In genomic region chr9:119034676-119035665, GRCm38 (mm10) we compare ENCODE assay signal across 13 mouse cellular contexts. TPM values are rescaled to one million over a fixed set of nuclear protein-coding genes. Genes with fewer than 3 reads are reported as not detected.
DNase-seq lines count a peak whose midpoint lies in the region; ATAC-seq lines count a peak whose summit lies in the region.
"Had no signal": no experiment of that assay in that cellular context is flagged by ENCODE, and none has a peak within 500 bp of the region (broad histone marks: within the 10 kb centered on the region; RNA-seq: fewer than 3 reads in every experiment).

No protein-coding gene starts in this region.

- peaks cover 10% of the 10 kb centered on the region; the same call in 1 of the 2 replicates for H3K36me3 ChIP-seq in neural tube, embryonic 13.5 days
- peaks cover 56% of the 10 kb centered on the region for H3K36me3 ChIP-seq in limb, embryonic 10.5 days

- H3K27ac ChIP-seq in neural tube, embryonic 13.5 days (replicated peaks) = peak overlapping the region; percentile 82
- peak overlapping the region; percentile 63; the same call in 1 of the 2 replicates for H3K27ac ChIP-seq in limb, embryonic 10.5 days
- H3K27ac ChIP-seq: intestine, embryonic 15.5 days had no signal

- no peaks in the 10 kb centered on the region for H3K9me3 ChIP-seq in neural tube, embryonic 13.5 days
- H3K9me3 ChIP-seq in limb, embryonic 10.5 days (replicated peaks) = no peaks in the 10 kb centered on the region
- H3K9me3 ChIP-seq: heart, embryonic 15.5 days; intestine, embryonic 15.5 days; megakaryocyte, embryonic 14.5 days had no signal

- H3K4me2 ChIP-seq in neural tube, embryonic 13.5 days = no peak overlapping the region
- H3K4me2 ChIP-seq: heart, embryonic 15.5 days; intestine, embryonic 15.5 days had no signal

- H3K4me3 ChIP-seq in neural tube, embryonic 13.5 days = no peak overlapping the region
- H3K4me3 ChIP-seq in limb, embryonic 10.5 days = no peak overlapping the region
- H3K4me3 ChIP-seq: heart, embryonic 15.5 days; intestine, embryonic 15.5 days; megakaryocyte, embryonic 14.5 days had no signal

- DNase-seq in cerebellum, postnatal 14 days = peak; percentile 47 to 60
- DNase-seq in cerebellum, adult 18-20 months = no peak
- no peak for DNase-seq in neural tube, embryonic 10.5 days (ENCODE audit: extremely low spot score, low spot score)
- no peak for DNase-seq in limb, embryonic 10.5 days (ENCODE audit: low spot score)
- DNase-seq in thymus, postnatal 4 days = no peak
- no peak for DNase-seq in heart, adult 9 months (ENCODE audit: low spot score in 2 of 2)
- no peak for DNase-seq in layer of hippocampus, adult 8-10 months (ENCODE audit: low spot score in 2 of 2)
- DNase-seq: cerebellum, adult 11 months; lung, adult 2 months had no signal

- no peak for ATAC-seq in neural tube, embryonic 13.5 days (ENCODE audit: low read depth)
- ATAC-seq: intestine, embryonic 15.5 days had no signal

- H3K4me1 ChIP-seq in neural tube, embryonic 13.5 days (replicated peaks) = peaks cover 66% of the 10 kb centered on the region
- H3K4me1 ChIP-seq in limb, embryonic 10.5 days = peaks cover 51% of the 10 kb centered on the region

- no peaks in the 10 kb centered on the region for H3K27me3 ChIP-seq in neural tube, embryonic 13.5 days
- no peaks in the 10 kb centered on the region for H3K27me3 ChIP-seq in limb, embryonic 10.5 days (ENCODE audit: low read depth, poor library complexity, severe bottlenecking)
- H3K27me3 ChIP-seq: heart, embryonic 15.5 days; intestine, embryonic 15.5 days; megakaryocyte, embryonic 14.5 days had no signal

- WGBS in neural tube, embryonic 13.5 days = 62% methylated on average over 29 of the region's 29 CpGs
- 83% methylated on average over 29 of the region's 29 CpGs for WGBS in limb, embryonic 10.5 days

- H3K9ac ChIP-seq in neural tube, embryonic 13.5 days = 0 out of 2 replicates have a peak overlapping the region, but pooled peaks have one; percentile 26
- H3K9ac ChIP-seq: heart, embryonic 15.5 days; intestine, embryonic 15.5 days had no signal

RNA-seq across cellular contexts. Expression of gene Vill, which starts 17.6 kb away (rescaled TPM):
- 6.8 and 6.9 TPM in 2 replicates for polyA plus RNA-seq in neural tube, embryonic 13.5 days (2015; fragmentation: Nextera tagmentation; extraction: Ambion mirVana)
- polyA plus RNA-seq in limb, embryonic 10.5 days (2016; fragmentation: Nextera tagmentation; extraction: Ambion mirVana) = 19.5 and 26.3 TPM in 2 replicates
- 1 to 10 TPM in 3 of 4 experiments, under 1 TPM in 1; 0.99 to 4.4 (median 3.1) TPM for total RNA-seq in layer of hippocampus, adult 8-10 months (2022)

RNA-seq across cellular contexts. Expression of gene Plcd1, which starts 58.3 kb away (rescaled TPM):
- 25.0 and 25.6 TPM in 2 replicates for polyA plus RNA-seq in neural tube, embryonic 13.5 days (2015; fragmentation: Nextera tagmentation; extraction: Ambion mirVana)
- 11.2 and 14.3 TPM in 2 replicates for polyA plus RNA-seq in limb, embryonic 10.5 days (2016; fragmentation: Nextera tagmentation; extraction: Ambion mirVana)
- total RNA-seq in layer of hippocampus, adult 8-10 months (2022) = 10 to 100 TPM in 3 of 4 experiments, 1 to 10 TPM in 1; 9.7 to 13.7 (median 12.2) TPM

Comparison
In these comparisons a context has a peak if more than half of its experiments do, and no peak if none do; other contexts are left out.
1. DNase-seq: peak in cerebellum, postnatal 14 days (2 of 2); none in cerebellum, adult 18-20 months (0 of 2), neural tube, embryonic 10.5 days (single experiment), limb, embryonic 10.5 days (single experiment), thymus, postnatal 4 days (single experiment), heart, adult 9 months (0 of 2) and layer of hippocampus, adult 8-10 months (0 of 2).